Mouse (Mus musculus): Measurements from ENCODE around the gene Nos3.

The Nos3 gene

DNA sequence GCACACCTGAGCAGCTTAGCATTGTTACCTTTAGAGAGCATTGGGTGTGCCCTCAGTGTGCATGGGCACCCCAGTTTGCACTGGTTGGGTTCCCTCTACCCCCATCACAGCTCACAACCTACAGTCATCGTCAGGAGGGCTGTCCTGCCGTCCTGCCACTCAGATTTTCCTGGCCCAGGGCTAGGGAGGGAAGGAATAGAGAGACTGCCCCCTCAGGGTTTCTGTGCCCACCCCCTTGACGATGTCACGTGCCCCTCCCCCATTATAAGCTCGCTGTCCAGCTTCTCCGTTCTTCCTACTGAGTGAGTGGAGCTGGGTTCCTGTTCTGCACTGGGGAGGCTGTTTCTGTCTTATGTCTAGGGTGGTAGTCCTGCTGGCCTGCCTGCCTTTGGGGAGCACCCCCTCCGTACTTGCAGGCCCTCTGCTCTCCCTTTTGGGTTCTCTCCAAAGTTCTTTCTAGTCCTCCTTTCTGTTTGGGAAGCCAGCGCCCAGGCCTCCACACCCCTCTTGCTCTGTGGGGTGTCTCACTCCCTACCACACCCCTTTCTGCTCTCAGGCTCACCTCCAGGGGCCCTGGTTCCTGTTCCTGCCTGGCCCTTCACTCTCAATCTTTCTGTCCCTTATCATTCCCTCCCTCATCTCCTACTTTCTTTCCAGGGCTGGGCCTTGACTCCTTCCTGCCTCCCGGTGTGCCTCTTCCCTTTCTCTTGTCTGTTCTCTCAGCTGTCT lies 62.1 kb downstream of the Nos3 start:
- no peak for DNase-seq (ENCODE audit: low spot score)

DNA sequence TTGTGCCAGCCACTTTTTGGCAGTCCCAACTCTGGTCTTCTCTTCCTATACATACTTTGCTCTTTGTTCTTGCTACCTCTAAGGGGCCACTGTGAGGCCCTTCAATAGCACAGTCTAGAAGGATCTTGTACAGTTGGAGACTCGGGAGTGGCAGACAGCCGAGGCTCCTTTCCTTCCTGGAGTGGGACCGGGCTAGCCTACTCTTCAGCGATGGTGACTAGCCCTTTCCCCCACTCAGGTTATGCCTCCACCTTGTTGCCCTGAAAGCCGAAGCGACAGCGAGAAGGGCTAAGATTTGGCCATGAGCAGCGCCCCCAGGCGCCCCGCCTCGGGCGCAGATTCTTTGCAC lies 62.6 kb downstream of the Nos3 start:
- DNase-seq (ENCODE audit: low spot score) = no peak

DNA sequence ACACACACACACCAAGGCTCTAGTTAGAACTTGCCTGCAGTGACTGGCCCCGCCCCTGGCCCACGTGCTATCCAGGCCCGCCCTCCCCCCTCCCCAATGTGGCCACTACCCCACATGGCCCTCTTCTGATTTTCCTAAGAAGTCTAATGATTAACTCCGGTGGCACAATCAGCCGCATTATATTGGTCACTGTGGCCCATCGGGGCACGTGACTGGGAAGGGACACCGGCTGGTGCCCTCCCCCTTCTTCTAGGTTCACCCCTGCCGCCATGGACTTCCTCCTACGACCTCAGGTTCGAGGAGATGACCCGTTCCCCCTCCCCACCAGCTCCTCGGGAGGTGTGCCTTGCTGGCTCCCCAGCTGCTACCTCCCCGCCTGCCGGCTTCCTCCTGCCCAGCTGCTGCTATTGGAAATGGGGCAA lies 63.4 kb downstream of the Nos3 start:
- DNase-seq (ENCODE audit: low spot score) = peak; percentile 59

DNA sequence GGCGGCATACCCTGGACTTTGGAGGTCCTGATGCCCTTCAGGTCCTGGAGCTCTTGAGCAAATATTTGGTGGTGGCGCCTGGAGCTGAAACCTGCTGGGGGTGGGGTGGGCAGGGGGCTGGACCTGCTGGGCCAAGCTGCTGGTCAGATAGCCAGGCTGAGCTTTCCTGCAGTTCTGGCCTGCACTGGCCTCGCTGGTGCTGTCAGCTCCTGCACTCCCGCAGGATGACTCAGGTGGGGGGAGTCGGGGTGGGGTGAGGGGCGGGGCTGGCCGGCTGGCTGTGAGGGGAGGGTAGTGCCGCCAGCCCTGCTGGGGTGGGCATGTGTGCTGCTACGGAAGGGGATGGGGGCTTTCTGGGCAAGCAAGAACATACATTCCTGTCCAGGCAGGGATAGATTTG lies 64.0 kb downstream of the Nos3 start:
- DNase-seq (ENCODE audit: low spot score) = no peak

DNA sequence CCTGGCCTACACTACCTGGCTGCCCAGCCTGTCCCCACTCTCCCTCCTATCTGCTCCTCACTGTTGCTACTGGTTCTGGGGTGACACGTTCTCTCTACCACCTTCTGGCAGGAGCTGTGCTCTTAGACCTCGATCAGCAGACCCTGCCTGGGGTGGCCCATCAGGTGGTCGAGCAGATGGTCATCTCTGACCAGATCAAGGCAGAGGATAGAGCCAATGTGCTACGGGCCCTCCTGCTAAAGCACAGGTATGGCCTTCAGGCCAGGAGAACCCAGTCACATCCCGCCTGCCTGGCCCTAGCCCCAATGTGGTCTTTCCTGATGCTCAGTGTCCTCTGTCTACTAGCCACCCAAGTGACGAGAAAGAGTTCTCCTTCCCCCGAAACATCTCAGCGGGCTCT lies 69.4 kb downstream of the Nos3 start:
- DNase-seq (ENCODE audit: low spot score) = no peak
